Mouse (Mus musculus): Measurements from ENCODE around the gene Mertk. TPM values are rescaled to one million over a fixed set of nuclear protein-coding genes. Genes with fewer than 3 reads are reported as not detected.

The Mertk gene
- total RNA-seq, 2 experiments from 2014 or later: 4.7 to 5.8 TPM

- no peak for DNase-seq (ENCODE audit: low spot score in 2 of 2)
Measured at GRCm38 (mm10) chr2:128762008-128762407, 63.3 kb downstream of the Mertk start.

GRCm38 (mm10) chr2:128765787-128766186 is 67.0 kb downstream of the Mertk start:
- DNase-seq (ENCODE audit: low spot score in 2 of 2): no peak

- DNase-seq (ENCODE audit: low spot score in 2 of 2): no peak
Measured at GRCm38 (mm10) chr2:128768545-128769247, 69.9 kb downstream of the Mertk start.

GRCm38 (mm10) chr2:128770557-128770956 is 71.8 kb downstream of the Mertk start:
- DNase-seq (ENCODE audit: low spot score in 2 of 2): no peak

GRCm38 (mm10) chr2:128771048-128771447 is 72.3 kb downstream of the Mertk start:
- no peak for DNase-seq (ENCODE audit: low spot score in 2 of 2)

GRCm38 (mm10) chr2:128771750-128772338 is 73.1 kb downstream of the Mertk start:
- DNase-seq (ENCODE audit: low spot score in 2 of 2): no peak

- DNase-seq (ENCODE audit: low spot score in 2 of 2): no peak
Measured at GRCm38 (mm10) chr2:128782231-128782630, 83.5 kb downstream of the Mertk start.

GRCm38 (mm10) chr2:128783660-128784345 is 85.0 kb downstream of the Mertk start:
- no peak for DNase-seq (ENCODE audit: low spot score in 2 of 2)

- DNase-seq (ENCODE audit: low spot score in 2 of 2): no peak
Measured at GRCm38 (mm10) chr2:128784814-128785213, 86.1 kb downstream of the Mertk start.

GRCm38 (mm10) chr2:128786341-128786740 is 87.6 kb downstream of the Mertk start:
- no peak for DNase-seq (ENCODE audit: low spot score in 2 of 2)

- DNase-seq (ENCODE audit: low spot score in 2 of 2): no peak
Measured at GRCm38 (mm10) chr2:128786795-128787194, 88.0 kb downstream of the Mertk start.

- no peak for DNase-seq (ENCODE audit: low spot score in 2 of 2)
Measured at GRCm38 (mm10) chr2:128787805-128788204, 89.0 kb downstream of the Mertk start.

- DNase-seq (ENCODE audit: low spot score in 2 of 2): no peak
Measured at GRCm38 (mm10) chr2:128790875-128791614, 92.3 kb downstream of the Mertk start.

GRCm38 (mm10) chr2:128793958-128794357 is 95.2 kb downstream of the Mertk start:
- no peak for DNase-seq (ENCODE audit: low spot score in 2 of 2)

- no peak for DNase-seq (ENCODE audit: low spot score in 2 of 2)
Measured at GRCm38 (mm10) chr2:128796463-128796862, 97.7 kb downstream of the Mertk start.

GRCm38 (mm10) chr2:128803441-128803840 is 104.7 kb downstream of the Mertk start:
- DNase-seq (ENCODE audit: low spot score in 2 of 2): no peak

- DNase-seq (ENCODE audit: low spot score in 2 of 2): no peak
Measured at GRCm38 (mm10) chr2:128805341-128805740, 106.6 kb downstream of the Mertk start.

GRCm38 (mm10) chr2:128806561-128806960 is 107.8 kb downstream of the Mertk start:
- no peak for DNase-seq (ENCODE audit: low spot score in 2 of 2)

GRCm38 (mm10) chr2:128812761-128813160 is 114.0 kb downstream of the Mertk start:
- no peak for DNase-seq (ENCODE audit: low spot score in 2 of 2)

GRCm38 (mm10) chr2:128816311-128816710 is 117.6 kb downstream of the Mertk start:
- no peak for DNase-seq (ENCODE audit: low spot score in 2 of 2)

- DNase-seq (ENCODE audit: low spot score in 2 of 2): no peak
Measured at GRCm38 (mm10) chr2:128816916-128817315, 118.2 kb downstream of the Mertk start.

- peak in 1 of 2 experiments; percentile 52 for DNase-seq (ENCODE audit: low spot score in 2 of 2)
Measured at GRCm38 (mm10) chr2:128817387-128817785, 118.6 kb downstream of the Mertk start.

All from gastrocnemius, postnatal 4 days (tissue).